Mouse (Mus musculus) spleen, postnatal 10 days (tissue): ENCODE results near the gene Pdcl3.

ENCODE experiments used
- DNase-seq, 2 experiments: peaks; one replicate each; pipeline ENCODE4 v3.0.0; 2021 to 2022; ENCODE audit warnings: low spot score in 2 of 2

Gene Pdcl3

DNA sequence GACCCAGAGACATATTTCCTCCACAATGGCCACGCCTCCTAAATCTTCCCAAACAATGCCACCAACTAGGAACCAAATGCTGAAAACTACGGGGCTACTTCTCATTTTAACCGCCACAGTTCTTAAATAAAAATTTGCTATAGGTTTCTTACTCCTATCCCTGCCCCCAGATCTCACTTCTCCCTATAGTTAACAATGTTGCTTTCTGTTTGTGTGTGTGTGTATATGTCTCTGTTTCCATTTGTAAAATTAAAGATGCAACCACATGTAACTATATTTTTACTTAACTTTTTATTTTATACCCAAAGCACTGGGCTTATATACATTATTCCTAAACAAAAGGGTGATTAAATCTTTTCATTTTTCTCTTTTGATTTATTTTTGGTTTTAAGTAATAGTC, at the start of gene Pdcl3:
Pdcl3 (plus strand) TSS at position 301 of the 400 bp plus-strand sequence.
- DNase-seq, result no peak

DNA sequence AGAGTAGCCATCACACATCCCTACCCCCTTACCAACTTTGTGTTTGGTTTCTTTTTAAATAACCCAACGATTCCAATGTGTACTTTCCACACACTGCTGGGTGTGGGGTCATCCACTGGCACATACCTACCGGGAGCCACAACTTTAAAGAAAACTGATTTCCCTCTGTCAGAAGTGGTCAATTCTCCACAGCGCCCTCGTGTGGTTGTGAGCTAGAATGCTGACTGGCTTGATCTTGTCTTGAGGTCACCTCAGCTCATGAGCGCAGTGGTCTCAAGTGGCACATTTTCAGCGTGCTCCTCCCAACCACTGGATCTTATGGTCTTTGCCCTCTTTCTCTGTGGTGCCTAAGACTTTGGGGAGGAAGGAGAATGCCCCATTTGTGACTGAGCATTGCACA, 48.6 kb upstream of the Pdcl3 start:
- DNase-seq, result peak; percentile 9 to 55

DNA sequence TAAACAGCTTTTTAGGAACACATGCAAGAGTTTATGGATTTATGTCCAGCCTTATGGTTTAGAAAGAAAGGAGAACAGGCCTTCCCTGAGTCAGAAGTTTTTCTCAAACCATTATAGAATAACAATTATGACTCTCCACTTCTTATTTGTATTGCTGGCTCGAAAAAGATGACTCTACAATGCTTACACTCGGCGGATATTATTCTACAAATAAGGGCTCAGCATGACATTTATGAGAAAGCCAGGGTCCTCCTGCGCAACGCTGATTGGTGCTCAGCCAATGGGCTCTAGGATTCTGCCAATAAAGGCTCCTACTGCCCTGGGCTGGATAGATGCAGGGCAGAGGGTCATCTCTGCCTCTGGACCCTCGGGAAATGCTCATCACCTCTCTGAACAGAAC, 46.6 kb upstream of the Pdcl3 start, which contains the start of gene Nms:
Nms (plus strand) TSS at position 301 of the 400 bp plus-strand sequence.
- DNase-seq, result no peak

DNA sequence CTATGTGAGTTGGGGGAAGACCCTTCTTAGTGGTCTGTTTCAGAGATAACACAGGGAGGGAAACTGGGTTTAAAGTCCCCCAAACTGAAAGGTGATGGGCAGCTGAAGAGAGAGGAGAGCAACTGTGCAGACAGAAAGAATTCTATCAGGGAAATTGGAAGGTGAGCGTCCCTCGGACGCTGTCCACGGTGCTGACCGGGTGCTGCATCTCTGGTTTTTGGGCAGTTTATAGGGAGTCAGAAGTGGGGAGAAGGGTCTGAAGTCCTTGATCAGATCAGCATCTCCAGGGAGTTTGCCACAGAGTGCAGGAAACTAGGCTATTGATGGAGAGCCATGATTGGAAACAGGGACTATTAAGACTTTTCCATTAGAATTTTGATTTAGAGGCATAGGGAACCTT, 45.8 kb upstream of the Pdcl3 start:
- peak in 1 of 2 experiments; percentile 32 for DNase-seq

DNA sequence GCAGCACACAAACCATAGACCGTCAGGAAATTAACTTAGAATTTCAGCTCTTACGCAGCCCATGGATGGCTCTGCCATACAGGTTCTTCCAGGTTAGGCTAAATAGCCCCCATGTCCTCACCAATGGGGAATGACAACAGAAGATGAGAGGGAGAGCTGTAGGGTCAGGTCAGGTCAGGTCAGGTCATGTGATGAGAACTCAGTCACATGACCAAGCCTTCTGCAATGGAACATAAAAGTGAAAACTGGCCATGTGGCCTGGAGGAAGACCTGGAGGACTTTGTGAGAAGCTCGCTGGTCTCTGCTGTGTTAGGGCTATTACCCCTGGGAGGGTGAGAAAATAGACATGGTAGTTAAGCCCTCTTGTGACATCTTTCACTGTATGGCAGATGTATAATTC, 29.0 kb upstream of the Pdcl3 start:
- no peak for DNase-seq

DNA sequence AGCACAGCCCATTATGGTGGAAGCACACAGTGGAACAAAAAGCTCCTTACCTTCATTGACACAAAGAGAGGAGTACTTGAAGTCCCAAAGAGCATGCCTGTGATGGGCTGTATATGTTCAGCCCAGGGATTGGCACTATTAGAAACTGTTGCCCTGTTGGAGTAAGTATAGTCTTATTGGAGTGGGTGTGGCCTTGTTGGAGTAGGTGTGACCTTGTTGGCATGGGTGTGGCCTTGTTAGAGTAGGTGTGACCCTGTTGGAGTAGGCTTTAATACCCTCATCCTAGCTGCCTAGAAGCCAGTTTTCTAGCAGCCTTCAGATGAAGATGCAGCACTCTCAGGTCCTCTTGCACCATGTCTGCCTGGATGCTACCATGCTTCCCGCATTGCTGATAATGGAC, 16.3 kb upstream of the Pdcl3 start:
- DNase-seq, result no peak

DNA sequence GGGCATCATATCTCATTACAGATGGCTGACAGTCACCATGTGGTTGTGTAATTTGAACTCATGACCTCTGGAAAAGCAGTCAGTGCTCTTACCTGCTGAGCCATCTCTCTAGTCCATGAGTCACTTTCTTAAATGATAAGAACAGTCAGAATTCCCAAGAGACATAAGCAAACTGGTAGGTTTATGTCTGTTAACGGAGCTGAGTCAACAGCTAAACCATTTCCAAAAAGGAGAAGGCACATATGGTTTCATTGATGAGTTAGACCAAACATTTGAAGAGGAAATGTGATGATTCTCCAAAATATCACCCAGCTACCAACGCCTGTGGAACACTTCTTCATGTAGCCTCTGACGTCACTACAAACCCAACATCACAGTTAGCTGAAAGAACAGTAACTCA, 13.7 kb upstream of the Pdcl3 start:
- DNase-seq, result no peak

DNA sequence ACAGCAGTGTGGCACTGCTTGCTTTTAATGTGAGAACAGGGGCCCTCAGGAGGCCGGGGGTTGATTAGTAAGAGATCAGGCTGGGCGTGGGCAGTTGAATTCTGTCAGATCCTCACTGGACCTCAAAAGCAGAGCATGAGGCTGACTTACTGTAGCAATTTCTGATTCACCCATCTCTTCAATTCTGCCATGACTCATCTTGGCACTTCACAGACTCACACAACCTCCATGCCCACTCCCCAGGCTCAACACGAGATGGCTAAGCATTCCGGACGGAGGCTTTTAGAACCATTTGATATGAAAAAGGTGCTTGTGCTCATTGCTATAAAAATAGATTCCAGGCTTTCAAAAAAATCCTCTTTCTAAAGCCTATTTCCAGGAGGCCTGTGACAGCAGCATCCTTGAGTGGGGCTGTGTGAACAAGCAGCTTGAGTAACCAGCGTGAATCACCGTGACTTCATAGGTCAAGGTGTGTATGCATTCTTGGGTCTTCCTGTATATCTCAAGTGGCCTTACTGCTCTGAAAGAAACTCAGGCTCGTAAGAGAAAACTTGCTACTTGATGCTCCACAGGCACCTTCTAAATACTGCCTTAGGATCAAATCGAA, 12.3 kb upstream of the Pdcl3 start:
- DNase-seq, result no peak

DNA sequence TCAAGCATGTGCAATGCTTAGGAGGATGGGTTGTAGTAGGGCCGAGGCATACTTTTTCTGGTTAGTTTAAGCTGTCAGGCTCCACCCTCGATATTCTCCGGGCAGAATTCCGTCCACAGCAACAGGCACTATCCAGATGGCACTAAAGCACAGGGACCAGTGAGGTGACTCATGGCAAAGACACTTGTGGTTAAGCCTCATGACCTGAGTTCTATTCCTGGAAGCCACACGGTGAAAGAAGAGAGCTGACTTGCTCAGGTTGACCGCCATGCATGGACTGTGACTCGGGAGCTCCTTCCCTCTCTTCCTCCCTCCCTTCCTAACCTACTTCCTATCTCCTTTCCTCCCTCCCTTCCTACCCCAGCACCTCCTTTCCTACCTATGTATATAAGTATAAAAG, 5.5 kb upstream of the Pdcl3 start:
- DNase-seq, result no peak

DNA sequence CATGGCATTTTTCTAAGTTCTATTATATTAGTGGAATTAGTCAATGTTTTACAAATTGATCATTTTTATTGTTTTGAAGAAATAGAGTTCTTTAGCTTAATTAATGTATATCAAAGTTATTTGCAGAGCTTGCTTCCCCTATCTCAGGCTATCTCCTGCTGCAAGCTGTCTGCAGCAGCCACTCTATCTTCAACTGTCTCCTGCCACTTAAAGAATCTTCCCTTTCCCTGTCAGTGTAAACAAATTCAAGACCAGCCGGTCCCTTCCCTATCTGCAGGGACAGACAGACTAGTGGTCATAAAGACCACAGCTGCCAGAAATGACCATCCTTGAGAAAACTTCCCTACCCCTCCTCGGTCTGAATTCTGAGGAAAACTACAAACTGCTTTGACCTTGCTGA, 1.5 kb upstream of the Pdcl3 start:
- DNase-seq, result no peak

DNA sequence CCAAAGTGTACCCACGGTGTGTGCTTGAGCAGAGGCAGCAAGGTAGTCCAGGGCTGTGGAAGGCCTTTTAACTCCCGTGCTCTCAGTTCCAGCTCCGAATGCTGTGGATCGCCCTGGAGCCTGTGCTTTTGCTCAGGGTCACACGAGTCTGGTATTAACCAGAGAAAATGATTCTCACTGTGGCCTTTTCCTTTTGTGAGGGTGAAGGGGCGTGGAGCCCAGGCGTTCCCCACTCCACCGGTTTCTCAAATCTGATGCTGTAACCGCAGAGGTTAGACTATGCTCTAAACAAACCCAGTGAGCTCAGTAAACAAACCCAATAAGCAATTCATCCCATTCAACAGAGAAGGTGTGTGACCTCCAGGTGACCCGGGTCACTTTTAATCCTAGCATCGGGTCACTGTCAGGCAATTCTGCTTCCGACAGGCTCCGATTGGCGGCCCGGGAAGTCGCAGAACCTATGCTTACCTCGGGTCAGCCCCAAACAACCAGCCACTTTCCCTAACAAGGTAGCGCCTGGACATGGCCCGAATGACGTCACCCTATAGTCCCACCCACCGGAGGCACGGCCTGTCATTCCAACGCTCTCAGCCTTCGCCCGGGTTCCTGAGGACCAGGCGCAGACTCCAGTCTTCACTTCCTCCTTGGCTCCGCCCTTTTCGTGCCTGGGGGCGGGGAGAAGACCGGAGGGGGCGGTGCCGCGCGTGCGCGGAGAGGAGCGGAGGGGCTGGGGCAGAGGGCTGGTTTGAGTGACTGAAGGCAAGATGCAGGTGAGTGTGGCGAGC, 1.9 kb downstream of the Pdcl3 start:
- peak; percentile 91 to 92 for DNase-seq

DNA sequence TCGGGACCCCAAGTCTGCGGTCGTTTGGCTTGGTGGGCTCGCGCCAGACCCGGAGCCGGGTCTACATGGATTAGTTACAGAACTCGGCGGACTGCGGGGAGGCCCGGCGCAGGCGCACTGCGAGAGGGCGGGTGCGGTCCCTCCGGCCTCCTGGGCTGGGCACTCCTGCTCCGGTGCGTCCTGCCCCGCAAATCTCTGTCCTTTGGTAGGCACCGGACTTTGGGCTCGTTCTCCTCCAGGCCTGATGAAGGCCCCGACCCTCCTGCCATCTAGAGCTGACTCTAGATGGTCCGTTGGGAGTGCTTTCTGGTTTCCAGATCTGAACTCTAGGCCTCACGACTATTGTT, 2.4 kb downstream of the Pdcl3 start:
- DNase-seq, result no peak

DNA sequence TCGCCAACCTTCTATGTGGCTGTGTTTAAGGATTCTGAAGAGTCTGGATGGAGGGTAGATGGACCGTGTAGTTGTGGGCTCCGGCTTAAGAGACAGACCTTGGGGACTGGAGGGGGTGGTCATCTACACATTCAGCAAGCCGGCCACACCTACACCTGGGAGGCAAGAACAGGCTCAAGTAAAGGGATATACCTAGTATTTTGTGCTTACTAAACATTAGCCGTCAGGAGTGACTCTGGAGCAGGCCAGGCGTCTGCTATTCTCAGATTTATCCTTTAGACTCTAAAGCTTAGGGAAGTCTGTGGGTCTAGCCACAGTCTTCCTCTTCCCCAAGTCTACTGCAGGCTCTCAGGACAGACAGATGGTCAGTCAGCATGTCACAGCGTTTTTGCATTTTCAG, 2.9 kb downstream of the Pdcl3 start:
- no peak for DNase-seq

DNA sequence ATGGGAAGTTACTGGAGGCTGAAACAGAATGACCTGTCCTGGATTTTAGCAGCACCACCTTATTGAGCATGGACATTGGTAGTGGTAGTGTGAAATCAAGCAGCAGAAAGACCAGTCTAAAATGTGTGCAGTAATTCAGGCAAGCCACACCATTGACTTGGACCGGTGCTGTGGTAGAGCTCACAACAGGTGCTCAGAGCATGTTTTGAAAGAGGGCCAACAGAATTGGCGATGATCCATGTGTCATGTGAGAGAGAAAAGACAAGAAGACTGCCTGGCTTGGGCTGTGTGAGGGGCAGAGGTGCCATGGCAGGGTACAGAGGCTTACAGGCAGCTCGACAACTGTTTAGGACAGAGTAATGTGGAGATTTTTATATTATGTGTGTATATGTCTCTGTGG, 7.0 kb downstream of the Pdcl3 start:
- DNase-seq, result no peak

DNA sequence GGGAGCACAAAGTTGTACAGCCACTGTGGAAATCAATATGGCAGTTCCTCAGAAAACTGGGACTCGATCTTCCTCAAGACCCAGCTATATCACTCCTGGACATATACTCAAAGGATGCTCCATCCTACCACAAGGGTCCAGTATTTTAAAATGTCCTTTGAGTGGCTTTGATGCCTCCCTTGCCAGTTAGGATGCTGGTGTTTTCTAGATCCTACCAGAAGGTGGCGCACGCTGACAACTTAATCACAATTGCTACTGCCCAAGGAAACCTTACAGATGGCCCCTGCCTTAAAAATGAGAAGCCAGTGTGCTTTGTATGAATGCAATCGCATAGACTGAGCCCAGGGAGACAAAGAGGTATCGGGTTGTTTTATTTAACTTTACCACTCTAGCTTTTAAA, 15.7 kb downstream of the Pdcl3 start:
- DNase-seq, result peak; percentile 32 to 78

DNA sequence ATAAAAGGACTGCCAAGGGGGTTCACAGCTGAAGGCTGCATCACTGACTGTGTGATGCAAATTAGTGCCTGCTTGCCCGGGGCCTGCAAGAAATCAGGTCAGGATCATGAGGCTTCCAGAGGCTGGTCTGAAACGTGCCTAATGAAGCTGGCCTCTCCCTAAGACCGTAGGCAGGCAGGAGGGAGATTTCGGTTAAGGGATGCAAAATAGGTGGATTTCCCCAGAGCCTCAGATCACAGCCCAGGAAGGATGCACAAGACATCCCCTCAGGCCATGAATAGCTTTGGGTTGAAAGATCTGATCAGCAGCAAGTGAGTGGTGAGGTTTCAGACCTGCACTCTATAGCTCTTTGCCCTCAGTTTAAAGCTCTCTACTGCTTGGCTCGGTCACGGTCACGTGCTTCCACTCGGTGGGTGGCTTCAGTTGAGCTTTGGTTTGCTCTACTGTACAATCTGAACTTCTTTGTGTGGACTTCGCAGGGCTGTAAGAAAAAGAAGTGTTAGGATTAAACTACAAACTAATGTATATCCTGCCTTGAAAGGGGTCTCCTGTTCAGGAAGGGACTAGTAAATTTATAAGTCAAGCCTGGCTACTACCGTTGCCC, 20.4 kb downstream of the Pdcl3 start:
- DNase-seq, result no peak

DNA sequence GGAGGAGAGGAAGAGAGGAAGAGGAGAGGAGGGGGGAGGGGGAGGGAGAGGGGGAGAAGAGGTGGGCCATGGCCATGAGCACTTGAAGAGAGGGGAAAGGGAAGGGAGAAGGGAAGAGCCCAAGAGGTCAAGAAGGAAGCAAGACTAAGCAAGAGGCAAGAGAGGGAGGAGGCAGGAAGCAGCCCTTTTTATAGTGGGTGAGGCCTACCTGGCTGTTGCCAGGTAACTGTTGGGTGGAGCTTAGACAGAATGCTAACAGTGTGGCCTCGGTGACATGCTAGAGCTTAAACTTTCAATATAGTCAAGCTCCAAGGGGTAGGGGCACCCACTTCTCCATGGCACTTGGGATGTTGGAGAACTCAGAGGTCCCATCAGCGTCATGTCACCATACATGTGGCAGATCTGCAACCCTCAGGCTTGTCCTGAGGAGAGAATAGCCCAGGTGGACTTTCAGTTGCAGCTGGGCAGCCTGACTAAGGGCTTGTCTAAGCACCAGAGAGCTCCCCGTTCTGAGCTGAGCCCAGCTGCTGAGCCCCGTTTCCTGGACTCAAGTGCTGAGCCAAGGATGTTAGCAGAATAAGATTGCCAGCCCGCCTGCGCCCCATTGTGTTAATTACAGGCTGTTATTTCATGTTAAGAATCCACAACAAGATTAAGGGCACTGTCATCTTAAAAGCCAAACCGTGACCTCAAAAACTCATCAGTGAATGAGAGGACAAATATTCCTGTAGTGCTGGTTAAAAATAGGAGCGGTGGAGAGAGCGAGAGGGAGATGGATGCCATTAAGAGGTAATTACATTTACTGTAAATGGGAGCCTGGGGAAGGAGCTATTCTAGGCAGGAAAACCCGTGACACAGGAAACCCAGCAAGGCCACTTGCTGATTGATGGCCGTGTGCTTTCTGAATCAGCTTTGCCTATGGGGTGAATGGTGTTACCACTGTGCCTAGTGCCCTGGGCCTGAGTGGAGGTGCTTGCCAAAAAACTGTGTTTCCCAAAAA, 21.7 kb downstream of the Pdcl3 start:
- no peak for DNase-seq

DNA sequence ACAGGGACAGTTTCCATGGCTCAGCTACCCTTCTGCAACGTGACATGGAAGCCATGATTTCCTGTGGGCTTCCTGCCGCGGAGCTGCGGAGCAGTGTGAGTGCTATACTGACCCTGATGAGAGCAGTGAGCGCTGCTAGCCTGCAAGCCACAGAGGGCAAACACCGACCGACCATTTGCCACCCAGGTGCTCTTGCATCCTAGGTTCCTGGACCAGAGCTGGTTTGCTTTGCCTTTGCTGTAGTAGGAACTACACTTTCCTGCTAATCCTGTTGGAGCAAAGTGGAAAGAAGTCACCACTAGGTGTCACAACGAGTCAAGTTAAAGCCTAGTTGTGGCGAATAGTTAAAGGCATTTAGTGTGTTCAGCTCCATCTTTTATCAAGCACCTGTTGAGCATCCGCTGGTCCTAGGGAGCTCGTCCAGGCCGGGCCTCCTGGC, 25.2 kb downstream of the Pdcl3 start:
- peak in 1 of 2 experiments; percentile 23 for DNase-seq

DNA sequence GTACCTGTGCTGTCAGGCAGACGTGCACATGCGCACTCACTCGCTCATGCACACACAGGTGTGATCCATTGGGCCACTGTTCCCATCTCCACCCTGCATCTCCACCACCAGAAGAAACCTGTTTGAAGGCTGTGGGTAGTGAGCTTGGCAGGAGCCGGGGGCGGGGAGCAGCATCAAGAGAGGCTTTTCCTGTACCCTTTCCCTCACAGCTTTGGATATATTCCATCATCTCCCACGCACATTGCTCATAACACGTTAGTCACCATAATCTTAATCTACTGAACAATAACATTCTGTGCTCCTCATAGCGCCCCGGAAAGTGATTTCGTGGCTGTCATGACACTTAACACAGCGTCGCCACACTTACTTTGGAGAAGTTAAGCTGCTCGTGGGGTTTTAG, 27.2 kb downstream of the Pdcl3 start:
- DNase-seq, result no peak

DNA sequence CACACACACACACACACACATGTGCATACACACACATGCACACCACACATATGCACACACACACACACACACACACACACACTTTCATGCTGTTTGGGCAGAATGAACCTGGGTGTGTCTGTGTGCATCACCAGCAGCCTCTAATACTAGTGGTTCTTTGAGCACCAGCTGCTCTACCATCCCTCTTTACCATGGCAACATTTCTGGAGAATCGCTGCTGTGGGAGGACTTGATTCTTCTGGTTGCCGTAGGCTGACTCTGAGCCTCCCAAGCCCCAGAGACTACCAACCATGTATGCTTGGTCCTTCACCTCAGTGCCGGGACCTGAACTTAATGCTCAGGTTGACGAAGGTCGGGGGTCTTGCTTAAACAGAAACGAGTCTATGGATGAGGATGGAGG, 28.4 kb downstream of the Pdcl3 start:
- DNase-seq, result no peak

DNA sequence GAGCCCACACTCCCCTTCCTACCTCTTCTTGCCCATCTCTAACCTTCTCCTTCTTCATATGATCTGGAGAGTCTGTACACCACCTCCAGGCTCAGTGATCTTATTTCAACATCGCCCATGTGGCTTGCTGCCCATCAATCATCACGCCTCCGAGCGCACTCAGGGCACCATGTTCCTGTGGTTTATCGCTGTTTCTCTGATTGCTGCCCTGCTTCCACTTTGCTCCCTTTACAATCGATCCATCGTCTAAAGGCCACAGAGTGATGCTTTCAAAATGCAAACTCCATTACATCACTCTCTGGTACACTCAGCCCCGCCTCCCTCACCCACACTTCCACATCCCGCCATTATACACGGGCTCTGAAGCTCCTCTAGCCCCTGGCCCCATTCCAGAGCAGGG, 30.1 kb downstream of the Pdcl3 start:
- DNase-seq, result no peak

DNA sequence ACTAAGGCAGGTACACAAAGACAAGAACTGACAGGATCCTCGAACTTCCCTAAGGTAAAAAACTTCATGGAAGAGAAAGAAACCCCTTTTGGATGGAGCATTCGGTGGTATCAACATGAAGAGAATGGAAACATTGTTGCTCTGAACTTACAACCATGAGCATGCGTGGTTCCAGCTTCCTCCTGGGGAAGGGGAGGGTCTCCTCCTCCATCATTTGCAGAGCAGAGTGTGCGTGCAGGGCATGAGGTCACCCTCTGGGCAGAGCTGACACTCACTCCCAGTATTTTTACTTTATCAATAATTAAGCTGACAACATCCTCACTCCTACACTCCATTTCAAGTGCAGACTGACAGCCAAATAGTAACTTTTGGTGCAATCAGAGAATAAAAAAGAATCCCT, 32.5 kb downstream of the Pdcl3 start:
- no peak for DNase-seq
